Mouse (Mus musculus): ENCODE data around the gene Gyg. TPM values are rescaled to one million over a fixed set of nuclear protein-coding genes. Genes with fewer than 3 reads are reported as not detected.

Gyg gene
- polyA plus RNA-seq, 1 experiment = 24.6 TPM

DNA sequence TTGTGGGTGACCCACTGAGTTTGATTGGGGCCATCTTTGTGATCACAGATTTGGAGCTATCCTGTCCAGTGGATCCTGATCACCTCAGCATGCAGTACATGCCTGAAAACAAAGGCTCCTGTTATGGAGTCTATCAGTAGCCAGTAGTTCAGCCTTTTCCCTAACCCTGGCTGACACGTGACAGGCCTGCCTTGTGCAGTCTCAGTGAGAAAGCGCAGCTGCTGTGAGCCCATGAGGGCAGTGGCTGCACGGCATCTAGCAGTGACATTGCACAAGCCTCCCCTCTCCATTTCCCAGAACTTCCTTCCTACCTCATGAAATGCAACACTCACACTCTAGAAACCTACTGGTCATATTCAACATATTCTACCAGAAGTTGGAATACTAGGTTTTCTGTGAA is 20.6 kb downstream of the Gyg start:
- peaks cover 2% of the 10 kb centered on the region; the same call in 1 of the 2 replicates for H3K36me3 ChIP-seq (ENCODE audit: control insufficient read depth, insufficient read depth, low read length)
- WGBS = 91% methylated on average over 3 of the region's 3 CpGs
- no peak for TF ChIP-seq CTCF (IDR thresholded peaks at IDR 0.05; ENCODE audit: borderline replicate concordance, control insufficient read depth, extremely low read depth, insufficient read depth, low read length, poor library complexity)
- no peak for TF ChIP-seq POLR2A (IDR thresholded peaks at IDR 0.05; ENCODE audit: control insufficient read depth, extremely low read depth, insufficient read depth, low read length, poor library complexity)

DNA sequence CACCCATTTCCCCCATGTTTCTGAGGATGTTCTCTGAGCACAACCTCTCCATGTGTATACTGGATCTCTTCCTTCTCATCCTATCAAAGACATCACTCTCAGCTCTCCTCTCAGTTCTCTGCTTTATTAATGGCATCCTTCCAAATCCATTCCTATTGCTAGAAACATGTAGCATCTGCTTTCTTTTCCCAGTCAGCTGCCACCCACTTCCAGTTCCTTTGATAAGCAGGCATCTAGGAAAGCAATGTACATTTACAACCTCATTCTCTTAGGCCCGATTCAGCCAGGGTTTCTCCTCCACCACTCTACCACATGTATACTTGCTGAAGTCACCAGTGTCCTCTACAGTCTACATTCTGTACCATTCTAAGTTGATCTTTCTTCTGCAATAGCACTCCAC is 21.4 kb downstream of the Gyg start:
- H3K27ac ChIP-seq (ENCODE audit: control insufficient read depth, insufficient read depth, low read length) = no peak overlapping the region
- WGBS = 95% methylated on average over 1 of the region's 1 CpGs
- TF ChIP-seq CTCF (IDR thresholded peaks at IDR 0.05; ENCODE audit: borderline replicate concordance, control insufficient read depth, extremely low read depth, insufficient read depth, low read length, poor library complexity) = no peak
- TF ChIP-seq POLR2A (IDR thresholded peaks at IDR 0.05; ENCODE audit: control insufficient read depth, extremely low read depth, insufficient read depth, low read length, poor library complexity) = no peak
- H3K4me3 ChIP-seq (ENCODE audit: control insufficient read depth, insufficient read depth, low read length) = no peak overlapping the region
- H3K27me3 ChIP-seq (ENCODE audit: control insufficient read depth, insufficient read depth, low read length) = no peaks in the 10 kb centered on the region
- DNase-seq = no peak
- no peaks in the 10 kb centered on the region for H3K4me1 ChIP-seq (replicated peaks; ENCODE audit: control insufficient read depth, insufficient read depth, low read length)
- H3K36me3 ChIP-seq (ENCODE audit: control insufficient read depth, insufficient read depth, low read length) = no peaks in the 10 kb centered on the region

More for the DNA sequence above, 20.6 kb downstream of the Gyg start:
- no peaks in the 10 kb centered on the region for H3K27me3 ChIP-seq (ENCODE audit: control insufficient read depth, insufficient read depth, low read length)
- DNase-seq = no peak
- H3K4me1 ChIP-seq (replicated peaks; ENCODE audit: control insufficient read depth, insufficient read depth, low read length) = no peaks in the 10 kb centered on the region
- H3K27ac ChIP-seq (ENCODE audit: control insufficient read depth, insufficient read depth, low read length) = no peak overlapping the region
- no peak overlapping the region for H3K4me3 ChIP-seq (ENCODE audit: control insufficient read depth, insufficient read depth, low read length)

- no peak for DNase-seq
- TF ChIP-seq POLR2A (IDR thresholded peaks at IDR 0.05; ENCODE audit: control insufficient read depth, extremely low read depth, insufficient read depth, low read length, poor library complexity) = no peak
- no peak for TF ChIP-seq CTCF (IDR thresholded peaks at IDR 0.05; ENCODE audit: borderline replicate concordance, control insufficient read depth, extremely low read depth, insufficient read depth, low read length, poor library complexity)
- WGBS = 89% methylated on average over 1 of the region's 1 CpGs
- H3K27me3 ChIP-seq (ENCODE audit: control insufficient read depth, insufficient read depth, low read length) = no peaks in the 10 kb centered on the region
- H3K4me1 ChIP-seq (replicated peaks; ENCODE audit: control insufficient read depth, insufficient read depth, low read length) = no peaks in the 10 kb centered on the region
- no peak overlapping the region for H3K4me3 ChIP-seq (ENCODE audit: control insufficient read depth, insufficient read depth, low read length)
- no peaks in the 10 kb centered on the region for H3K36me3 ChIP-seq (ENCODE audit: control insufficient read depth, insufficient read depth, low read length)
- no peak overlapping the region for H3K27ac ChIP-seq (ENCODE audit: control insufficient read depth, insufficient read depth, low read length)
Observed at GRCm38 (mm10) chr3:20132731-20133130, 22.4 kb downstream of the Gyg start.

DNA sequence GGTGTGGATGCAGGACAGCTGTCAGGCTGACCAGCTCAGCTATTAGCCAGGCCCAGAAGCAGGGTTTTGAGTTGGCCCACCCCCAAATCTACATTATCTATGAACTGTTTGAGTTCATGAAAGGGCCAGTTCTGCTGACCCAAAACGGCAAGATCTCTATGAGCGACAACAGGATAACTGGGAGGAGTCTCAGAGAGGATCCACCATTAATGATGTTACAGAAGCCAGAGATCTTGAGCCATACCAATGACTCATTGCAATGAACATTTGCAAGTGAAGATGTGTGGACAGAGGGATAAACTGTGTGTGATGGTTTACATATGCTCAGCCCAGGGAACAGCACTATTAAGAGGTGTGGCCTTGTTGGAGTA is 23.8 kb downstream of the Gyg start:
- WGBS = 97% methylated on average over 2 of the region's 2 CpGs
- Histone ChIP-seq H3K4me3 (ENCODE audit: control insufficient read depth, insufficient read depth, low read length) (no peak overlapping the region), H3K27me3 (ENCODE audit: control insufficient read depth, insufficient read depth, low read length) (no peaks in the 10 kb centered on the region), H3K36me3 (ENCODE audit: control insufficient read depth, insufficient read depth, low read length) (no peaks in the 10 kb centered on the region), H3K4me1 (replicated peaks; ENCODE audit: control insufficient read depth, insufficient read depth, low read length) (no peaks in the 10 kb centered on the region), H3K27ac (ENCODE audit: control insufficient read depth, insufficient read depth, low read length) (no peak overlapping the region)
- DNase-seq = no peak
- TF ChIP-seq POLR2A (IDR thresholded peaks at IDR 0.05; ENCODE audit: control insufficient read depth, extremely low read depth, insufficient read depth, low read length, poor library complexity) (no peak), CTCF (IDR thresholded peaks at IDR 0.05; ENCODE audit: borderline replicate concordance, control insufficient read depth, extremely low read depth, insufficient read depth, low read length, poor library complexity) (no peak)

DNA sequence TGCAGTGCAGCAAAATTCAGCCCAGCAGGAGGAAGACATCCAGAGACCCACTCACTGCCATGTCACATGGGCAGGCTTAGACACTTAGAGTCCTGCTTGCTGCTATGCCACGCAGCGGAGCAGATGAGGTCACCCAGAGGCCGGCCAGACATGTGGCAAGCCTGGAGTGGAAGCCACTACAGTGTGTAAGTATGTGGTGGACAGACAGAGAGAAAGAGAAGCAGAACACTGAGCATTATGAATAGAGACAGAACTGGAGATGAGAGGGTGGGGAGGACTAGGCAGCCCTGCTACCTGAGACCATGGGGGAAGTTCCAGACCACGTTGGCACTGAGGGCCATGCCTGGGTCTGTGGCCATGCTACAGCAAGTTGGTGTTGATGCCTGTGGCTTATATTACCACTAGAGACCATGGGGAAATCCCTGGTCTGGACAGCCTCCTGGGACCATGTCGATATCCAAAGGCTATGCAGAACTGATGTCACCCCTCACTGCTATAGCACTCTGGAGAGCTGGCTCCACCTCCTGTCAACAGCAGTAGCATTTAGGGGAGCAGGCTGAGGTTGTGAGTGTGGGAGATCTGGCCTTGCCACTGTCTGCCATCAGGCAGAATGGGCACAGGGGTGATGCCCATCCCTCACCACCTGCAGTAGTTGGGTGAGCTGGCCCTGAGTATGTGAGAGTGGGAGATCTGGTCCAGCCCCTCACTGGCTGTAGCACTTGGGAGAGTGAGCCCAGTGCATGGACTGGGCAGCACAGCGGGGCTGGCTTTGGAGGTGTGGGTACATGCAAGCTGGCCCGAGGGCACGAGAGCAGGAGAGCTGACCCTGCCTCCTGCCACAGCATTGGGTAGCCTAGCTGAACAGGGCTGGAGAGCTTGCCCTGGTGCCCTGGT is 24.4 kb downstream of the Gyg start:
- no peaks in the 10 kb centered on the region for H3K27me3 ChIP-seq (ENCODE audit: control insufficient read depth, insufficient read depth, low read length)
- no peak overlapping the region for H3K27ac ChIP-seq (ENCODE audit: control insufficient read depth, insufficient read depth, low read length)
- 92% methylated on average over 8 of the region's 8 CpGs for WGBS
- H3K4me3 ChIP-seq (ENCODE audit: control insufficient read depth, insufficient read depth, low read length) = no peak overlapping the region
- no peaks in the 10 kb centered on the region for H3K4me1 ChIP-seq (replicated peaks; ENCODE audit: control insufficient read depth, insufficient read depth, low read length)
- TF ChIP-seq CTCF (IDR thresholded peaks at IDR 0.05; ENCODE audit: borderline replicate concordance, control insufficient read depth, extremely low read depth, insufficient read depth, low read length, poor library complexity) (no peak), POLR2A (IDR thresholded peaks at IDR 0.05; ENCODE audit: control insufficient read depth, extremely low read depth, insufficient read depth, low read length, poor library complexity) (no peak)
- no peaks in the 10 kb centered on the region for H3K36me3 ChIP-seq (ENCODE audit: control insufficient read depth, insufficient read depth, low read length)
- no peak for DNase-seq

DNA sequence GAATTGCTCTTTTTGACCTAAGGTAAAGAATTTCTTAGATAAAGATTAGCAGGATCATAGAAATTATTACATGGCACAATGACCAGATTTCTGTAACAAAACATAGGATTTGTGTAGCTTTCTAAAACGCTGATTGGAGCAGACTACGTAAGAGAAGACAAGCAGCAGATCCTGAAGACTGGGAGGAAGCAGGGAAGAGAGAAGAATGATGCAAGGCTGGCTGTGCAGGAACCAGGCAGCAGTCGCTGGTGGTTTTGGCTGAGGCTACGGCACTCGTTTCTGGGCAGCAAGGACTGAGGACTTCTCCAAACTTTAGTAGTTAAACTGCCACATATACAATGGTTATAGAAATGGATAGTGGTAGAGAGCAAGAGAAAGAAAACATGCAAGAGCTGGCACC is 25.6 kb downstream of the Gyg start:
- H3K27ac ChIP-seq (ENCODE audit: control insufficient read depth, insufficient read depth, low read length) = no peak overlapping the region
- H3K36me3 ChIP-seq (ENCODE audit: control insufficient read depth, insufficient read depth, low read length) = no peaks in the 10 kb centered on the region
- no peak for DNase-seq
- 93% methylated on average over 5 of the region's 5 CpGs for WGBS
- no peaks in the 10 kb centered on the region for H3K27me3 ChIP-seq (ENCODE audit: control insufficient read depth, insufficient read depth, low read length)
- no peak overlapping the region for H3K4me3 ChIP-seq (ENCODE audit: control insufficient read depth, insufficient read depth, low read length)
- TF ChIP-seq POLR2A (IDR thresholded peaks at IDR 0.05; ENCODE audit: control insufficient read depth, extremely low read depth, insufficient read depth, low read length, poor library complexity) (no peak), CTCF (IDR thresholded peaks at IDR 0.05; ENCODE audit: borderline replicate concordance, control insufficient read depth, extremely low read depth, insufficient read depth, low read length, poor library complexity) (no peak)
- H3K4me1 ChIP-seq (replicated peaks; ENCODE audit: control insufficient read depth, insufficient read depth, low read length) = no peaks in the 10 kb centered on the region

Measured in thymus, adult 2 months (tissue).